Mouse (Mus musculus): ENCODE data around the gene Itga9.
"Not testable (repeated sequence)": the region's sequence is repeated elsewhere in the genome, so short reads cannot be mapped to it uniquely, and the experiment has no call there.

Itga9 gene

GRCm38 (mm10) chr9:118606148-118606816 is at the start of gene Itga9:
Gene Itga9, plus strand, starts transcription at chr9:118606690.
- peak; percentile 79 to 84 for DNase-seq

GRCm38 (mm10) chr9:118556951-118557780 is 49.3 kb upstream of the Itga9 start:
- DNase-seq: no peak

- DNase-seq: no peak
Observed at GRCm38 (mm10) chr9:118563356-118563755, 43.1 kb upstream of the Itga9 start.

GRCm38 (mm10) chr9:118563866-118564265 is 42.6 kb upstream of the Itga9 start:
- no peak for DNase-seq

GRCm38 (mm10) chr9:118564696-118565095 is 41.8 kb upstream of the Itga9 start:
- DNase-seq: no peak

- no peak for DNase-seq
Observed at GRCm38 (mm10) chr9:118569328-118569727, 37.2 kb upstream of the Itga9 start.

- DNase-seq: peak in 1 of 2 experiments; percentile 26
Observed at GRCm38 (mm10) chr9:118570865-118571264, 35.6 kb upstream of the Itga9 start.

- DNase-seq: peak; percentile 45 to 47
Observed at GRCm38 (mm10) chr9:118571701-118572100, 34.8 kb upstream of the Itga9 start.

- peak; percentile 70 to 79 for DNase-seq
Observed at GRCm38 (mm10) chr9:118574911-118575310, 31.6 kb upstream of the Itga9 start.

- DNase-seq: no peak
Observed at GRCm38 (mm10) chr9:118580371-118580770, 26.1 kb upstream of the Itga9 start.

GRCm38 (mm10) chr9:118582757-118583156 is 23.7 kb upstream of the Itga9 start:
- DNase-seq: no peak

- no peak for DNase-seq
Observed at GRCm38 (mm10) chr9:118584838-118585237, 21.7 kb upstream of the Itga9 start.

- DNase-seq: no peak
Observed at GRCm38 (mm10) chr9:118585998-118586397, 20.5 kb upstream of the Itga9 start.

- no peak for DNase-seq
Observed at GRCm38 (mm10) chr9:118587115-118587514, 19.4 kb upstream of the Itga9 start.

- DNase-seq: peak in 1 of 2 experiments; percentile 29
Observed at GRCm38 (mm10) chr9:118589249-118589648, 17.2 kb upstream of the Itga9 start.

- DNase-seq: no peak
Observed at GRCm38 (mm10) chr9:118590230-118590629, 16.3 kb upstream of the Itga9 start.

- no peak for DNase-seq
Observed at GRCm38 (mm10) chr9:118591633-118592032, 14.9 kb upstream of the Itga9 start.

- DNase-seq: no peak
Observed at GRCm38 (mm10) chr9:118592585-118593249, 13.8 kb upstream of the Itga9 start.

- DNase-seq: no peak
Observed at GRCm38 (mm10) chr9:118593443-118593842, 13.0 kb upstream of the Itga9 start.

GRCm38 (mm10) chr9:118596767-118597166 is 9.7 kb upstream of the Itga9 start:
- DNase-seq: no peak

GRCm38 (mm10) chr9:118600393-118600792 is 6.1 kb upstream of the Itga9 start:
- not testable (repeated sequence) for DNase-seq

GRCm38 (mm10) chr9:118602576-118602975 is 3.9 kb upstream of the Itga9 start:
- DNase-seq: no peak

- peak in 1 of 2 experiments; percentile 14 for DNase-seq
Observed at GRCm38 (mm10) chr9:118606817-118607371, 404 bp downstream of the Itga9 start.

All from cerebellum, postnatal 25 days (tissue).